Mouse (Mus musculus): ENCODE results near the gene Tmem186. TPM values are rescaled to one million over a fixed set of nuclear protein-coding genes. Genes with fewer than 3 reads are reported as not detected.

Tmem186 gene
- total and polyA plus RNA-seq, 2 experiments: 6.5 to 8.7 TPM

DNA sequence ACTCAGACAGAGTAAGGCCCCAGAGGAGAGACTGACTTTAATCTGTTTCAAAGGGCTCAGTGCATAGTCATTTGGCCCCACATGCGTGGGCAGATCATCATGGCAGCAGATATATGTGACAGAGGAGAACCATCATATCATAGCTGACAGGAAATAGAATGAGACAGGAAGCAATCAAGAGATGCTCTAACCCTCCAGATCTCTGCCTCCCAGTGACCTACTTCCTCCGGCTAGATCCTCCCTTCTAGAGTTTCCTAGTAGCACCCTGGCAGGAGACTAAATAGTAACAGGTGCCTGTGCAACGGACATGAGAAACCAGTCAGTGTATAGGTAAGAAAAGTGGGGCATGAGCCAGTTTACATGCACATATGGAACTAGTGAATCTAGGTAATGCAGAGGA is 27.1 kb downstream of the Tmem186 start:
- Histone ChIP-seq H3K9ac (ENCODE audit: low read depth, low read length) (no peak overlapping the region), H3K27ac (replicated peaks; ENCODE audit: insufficient read depth, low read depth, low read length) (no peak overlapping the region), H3K36me3 (ENCODE audit: control insufficient read depth, insufficient read depth, low read length) (peaks cover 36% of the 10 kb centered on the region), H3K27me3 (ENCODE audit: control insufficient read depth, insufficient read depth, low read length) (no peaks in the 10 kb centered on the region), H3K4me3 (ENCODE audit: insufficient read depth, low read depth, low read length) (no peak overlapping the region), H3K79me2 (ENCODE audit: control insufficient read depth, insufficient read depth, low read length) (no peaks in the 10 kb centered on the region), H3K4me1 (ENCODE audit: control insufficient read depth, insufficient read depth, low read length) (no peaks in the 10 kb centered on the region)
- no peak for DNase-seq (ENCODE audit: extremely low read depth, low read depth, low spot score)
- TF ChIP-seq POLR2A (IDR thresholded peaks at IDR 0.05; ENCODE audit: extremely low read depth, insufficient read depth, low read length) (no peak), CTCF (IDR thresholded peaks at IDR 0.05; ENCODE audit: low read depth, low read length) (no peak)
- 81% methylated on average over 3 of the region's 3 CpGs for WGBS

DNA sequence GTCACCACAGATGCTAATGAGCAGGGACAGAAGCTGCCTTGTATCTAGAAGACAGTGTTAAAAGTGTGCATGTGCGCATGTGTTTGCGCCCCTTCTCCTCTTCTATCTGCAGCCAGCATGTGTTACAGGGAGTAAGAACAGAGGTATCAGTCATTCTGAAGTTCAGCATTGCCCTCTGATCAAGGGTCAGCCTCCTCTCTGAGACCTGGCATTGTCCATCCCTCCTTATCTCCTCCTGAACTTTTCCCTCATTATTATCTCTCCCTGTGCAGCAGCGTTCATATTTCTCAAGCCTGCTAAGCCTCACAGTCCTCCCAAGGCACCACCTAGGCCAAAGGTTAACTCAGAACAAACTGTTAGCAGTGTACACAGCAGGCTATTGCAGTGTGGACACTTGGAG is 33.7 kb downstream of the Tmem186 start:
- WGBS: 20% methylated on average over 3 of the region's 3 CpGs
- no peaks in the 10 kb centered on the region for H3K27me3 ChIP-seq (ENCODE audit: control insufficient read depth, insufficient read depth, low read length)

DNA sequence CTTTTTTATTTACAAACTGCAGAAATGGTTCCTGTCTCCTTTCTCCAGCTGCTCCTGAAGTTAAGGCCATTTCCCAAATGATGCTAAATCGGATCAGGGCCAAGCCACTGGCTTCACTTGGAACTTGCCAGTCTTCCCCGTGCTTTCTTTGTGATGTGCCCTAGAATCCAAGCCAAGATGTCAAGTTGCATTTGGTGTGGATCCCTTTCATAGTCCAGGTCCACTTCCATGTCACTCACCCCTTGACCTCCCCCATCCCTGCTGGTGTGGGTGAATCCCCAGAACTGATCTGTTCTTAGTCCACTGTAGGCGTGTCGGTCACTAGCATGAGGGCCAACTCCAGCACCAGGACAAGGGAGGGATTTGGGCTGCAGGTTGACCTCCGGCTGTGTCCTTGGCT is 40.0 kb downstream of the Tmem186 start:
- 23% methylated on average over 5 of the region's 5 CpGs for WGBS
- Histone ChIP-seq H3K79me2 (ENCODE audit: control insufficient read depth, insufficient read depth, low read length) (no peaks in the 10 kb centered on the region), H3K4me1 (ENCODE audit: control insufficient read depth, insufficient read depth, low read length) (peaks cover 20% of the 10 kb centered on the region), H3K9ac (ENCODE audit: low read depth, low read length) (no peak overlapping the region), H3K36me3 (ENCODE audit: control insufficient read depth, insufficient read depth, low read length) (peaks cover 5% of the 10 kb centered on the region), H3K27me3 (ENCODE audit: control insufficient read depth, insufficient read depth, low read length) (no peaks in the 10 kb centered on the region), H3K27ac (replicated peaks; ENCODE audit: insufficient read depth, low read depth, low read length) (no peak overlapping the region), H3K4me3 (ENCODE audit: insufficient read depth, low read depth, low read length) (no peak overlapping the region)
- DNase-seq (ENCODE audit: extremely low read depth, low read depth, low spot score): peak; percentile 99
- TF ChIP-seq POLR2A (IDR thresholded peaks at IDR 0.05; ENCODE audit: extremely low read depth, insufficient read depth, low read length) (no peak), CTCF (IDR thresholded peaks at IDR 0.05; ENCODE audit: low read depth, low read length) (no peak)

More for the DNA sequence above, 33.7 kb downstream of the Tmem186 start:
- Histone ChIP-seq H3K36me3 (ENCODE audit: control insufficient read depth, insufficient read depth, low read length) (peaks cover 14% of the 10 kb centered on the region), H3K79me2 (ENCODE audit: control insufficient read depth, insufficient read depth, low read length) (no peaks in the 10 kb centered on the region), H3K27ac (replicated peaks; ENCODE audit: insufficient read depth, low read depth, low read length) (peak overlapping the region; percentile 84), H3K4me1 (ENCODE audit: control insufficient read depth, insufficient read depth, low read length) (peaks cover 7% of the 10 kb centered on the region), H3K9ac (ENCODE audit: low read depth, low read length) (no peak overlapping the region), H3K4me3 (ENCODE audit: insufficient read depth, low read depth, low read length) (no peak overlapping the region)
- TF ChIP-seq POLR2A (IDR thresholded peaks at IDR 0.05; ENCODE audit: extremely low read depth, insufficient read depth, low read length) (no peak), CTCF (IDR thresholded peaks at IDR 0.05; ENCODE audit: low read depth, low read length) (no peak)
- peak; percentile 99 for DNase-seq (ENCODE audit: extremely low read depth, low read depth, low spot score)

DNA sequence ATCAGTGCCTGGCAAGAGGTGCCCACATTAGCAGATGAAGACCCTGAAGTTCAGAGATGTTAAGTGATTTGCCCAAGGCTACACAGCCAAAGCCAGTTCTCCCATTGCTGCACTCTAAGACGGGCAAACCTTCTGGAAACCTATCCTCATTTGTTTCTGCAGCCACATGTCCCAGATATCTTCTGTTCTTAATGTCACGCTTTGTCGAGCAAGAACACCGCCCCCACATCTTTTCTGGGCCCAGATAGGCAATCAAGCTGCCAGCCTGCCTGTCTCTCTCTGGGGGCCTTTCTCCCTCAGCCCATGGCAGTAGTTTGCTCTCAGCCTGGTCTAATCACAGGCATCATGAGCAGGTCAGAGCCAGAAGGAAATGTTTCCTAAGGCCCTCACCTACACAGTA is 41.2 kb downstream of the Tmem186 start:
- no peak overlapping the region for H3K9ac ChIP-seq (ENCODE audit: low read depth, low read length)
- H3K4me3 ChIP-seq (ENCODE audit: insufficient read depth, low read depth, low read length): no peak overlapping the region
- no peaks in the 10 kb centered on the region for H3K79me2 ChIP-seq (ENCODE audit: control insufficient read depth, insufficient read depth, low read length)
- WGBS: 82% methylated on average over 4 of the region's 4 CpGs
- no peak for DNase-seq (ENCODE audit: extremely low read depth, low read depth, low spot score)
- H3K27me3 ChIP-seq (ENCODE audit: control insufficient read depth, insufficient read depth, low read length): no peaks in the 10 kb centered on the region
- H3K27ac ChIP-seq (replicated peaks; ENCODE audit: insufficient read depth, low read depth, low read length): peak overlapping the region; percentile 64; the same call in 1 of the 2 replicates
- H3K4me1 ChIP-seq (ENCODE audit: control insufficient read depth, insufficient read depth, low read length): peaks cover 20% of the 10 kb centered on the region
- TF ChIP-seq CTCF (IDR thresholded peaks at IDR 0.05; ENCODE audit: low read depth, low read length) (no peak), POLR2A (IDR thresholded peaks at IDR 0.05; ENCODE audit: extremely low read depth, insufficient read depth, low read length) (no peak)
- H3K36me3 ChIP-seq (ENCODE audit: control insufficient read depth, insufficient read depth, low read length): peaks cover 3% of the 10 kb centered on the region

DNA sequence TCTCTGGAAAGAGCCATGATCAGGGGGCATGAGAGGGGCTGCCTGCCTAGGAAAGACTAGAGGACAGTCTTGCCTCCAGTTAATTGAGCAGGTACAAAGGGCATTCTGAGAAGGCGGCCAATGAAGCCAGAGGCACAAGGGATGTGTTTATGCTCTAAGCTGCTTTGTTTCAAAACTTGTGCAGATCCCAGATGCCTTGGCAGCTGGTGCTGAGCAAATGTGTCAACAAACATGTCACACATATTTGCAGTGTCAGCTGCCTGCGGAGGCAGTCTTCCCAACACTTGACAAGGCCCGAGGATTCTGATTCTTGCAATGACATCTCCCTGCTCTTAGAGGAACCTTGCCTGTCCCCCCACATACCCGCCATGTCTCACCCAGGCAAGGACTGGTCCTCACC is 42.1 kb downstream of the Tmem186 start:
- peaks cover 20% of the 10 kb centered on the region for H3K4me1 ChIP-seq (ENCODE audit: control insufficient read depth, insufficient read depth, low read length)
- no peaks in the 10 kb centered on the region for H3K79me2 ChIP-seq (ENCODE audit: control insufficient read depth, insufficient read depth, low read length)
- peaks cover 3% of the 10 kb centered on the region for H3K36me3 ChIP-seq (ENCODE audit: control insufficient read depth, insufficient read depth, low read length)
- H3K27ac ChIP-seq (replicated peaks; ENCODE audit: insufficient read depth, low read depth, low read length): peak overlapping the region; percentile 64
- H3K9ac ChIP-seq (ENCODE audit: low read depth, low read length): no peak overlapping the region
- no peaks in the 10 kb centered on the region for H3K27me3 ChIP-seq (ENCODE audit: control insufficient read depth, insufficient read depth, low read length)
- peak; percentile 91 for DNase-seq (ENCODE audit: extremely low read depth, low read depth, low spot score)
- H3K4me3 ChIP-seq (ENCODE audit: insufficient read depth, low read depth, low read length): no peak overlapping the region
- TF ChIP-seq POLR2A (IDR thresholded peaks at IDR 0.05; ENCODE audit: extremely low read depth, insufficient read depth, low read length) (no peak), CTCF (IDR thresholded peaks at IDR 0.05; ENCODE audit: low read depth, low read length) (no peak)
- WGBS: 44% methylated on average over 4 of the region's 4 CpGs

DNA sequence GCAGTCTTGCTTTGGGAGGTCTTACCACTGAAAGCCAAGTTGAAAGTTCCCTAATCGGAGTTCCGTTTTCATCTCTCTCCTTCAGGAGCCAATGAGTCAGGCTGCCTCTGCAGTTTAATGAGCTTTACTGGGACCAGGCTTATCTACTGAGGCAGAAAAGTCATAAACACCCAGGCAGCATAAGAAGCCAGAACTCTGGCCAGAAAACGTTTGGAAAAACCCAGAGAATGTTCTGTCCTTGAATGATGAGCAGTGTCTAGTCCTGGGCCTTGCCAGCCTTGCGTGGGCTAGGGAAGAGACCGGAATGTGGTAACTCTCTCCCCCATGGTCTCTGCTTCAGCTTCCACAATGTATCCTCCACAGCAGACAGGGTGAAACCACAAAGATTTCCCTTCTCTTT is 52.5 kb downstream of the Tmem186 start:
- H3K4me1 ChIP-seq (ENCODE audit: control insufficient read depth, insufficient read depth, low read length): no peaks in the 10 kb centered on the region
- DNase-seq (ENCODE audit: extremely low read depth, low read depth, low spot score): no peak
- no peak overlapping the region for H3K9ac ChIP-seq (ENCODE audit: low read depth, low read length)
- H3K79me2 ChIP-seq (ENCODE audit: control insufficient read depth, insufficient read depth, low read length): no peaks in the 10 kb centered on the region
- no peak overlapping the region for H3K4me3 ChIP-seq (ENCODE audit: insufficient read depth, low read depth, low read length)
- 78% methylated on average over 5 of the region's 5 CpGs for WGBS
- H3K36me3 ChIP-seq (ENCODE audit: control insufficient read depth, insufficient read depth, low read length): peaks cover 58% of the 10 kb centered on the region
- H3K27me3 ChIP-seq (ENCODE audit: control insufficient read depth, insufficient read depth, low read length): no peaks in the 10 kb centered on the region
- TF ChIP-seq CTCF (IDR thresholded peaks at IDR 0.05; ENCODE audit: low read depth, low read length) (no peak), POLR2A (IDR thresholded peaks at IDR 0.05; ENCODE audit: extremely low read depth, insufficient read depth, low read length) (no peak)
- no peak overlapping the region for H3K27ac ChIP-seq (replicated peaks; ENCODE audit: insufficient read depth, low read depth, low read length)

Measured in liver, adult 2 months (tissue).